Mouse (Mus musculus) CH12F3 (cell line): ENCODE measurements around the gene Il11.

ENCODE experiments used
- in situ Hi-C: fragments of 300-500 bp; cut with MboI; formaldehyde crosslinking; loops from 2 replicates; pipeline ENCODE4 v1.14.3; 2020; ENCODE audit warnings: low sequenced_read_pairs

Gene Il11

DNA sequence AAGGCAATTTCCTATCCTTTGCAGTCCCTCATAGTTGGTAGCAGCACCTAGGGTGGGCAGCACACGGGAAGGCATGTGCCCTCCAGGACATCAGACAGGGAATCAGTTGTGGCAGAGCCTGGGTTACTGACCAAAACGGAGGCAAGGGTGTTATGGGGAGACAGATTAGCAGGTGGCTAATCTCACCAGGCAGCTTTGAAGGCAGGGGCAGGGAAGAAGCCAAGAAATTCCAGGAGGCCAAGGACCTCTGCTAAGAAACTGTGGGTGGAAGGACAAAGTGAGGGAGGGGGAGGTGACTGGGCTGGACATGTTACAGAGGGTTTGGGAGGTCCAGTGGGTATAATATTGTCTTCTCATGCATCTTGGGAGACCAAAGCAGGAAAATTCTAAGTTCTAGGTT is 39.3 kb downstream of the Il11 start:
- in situ Hi-C loops: no loop called here

DNA sequence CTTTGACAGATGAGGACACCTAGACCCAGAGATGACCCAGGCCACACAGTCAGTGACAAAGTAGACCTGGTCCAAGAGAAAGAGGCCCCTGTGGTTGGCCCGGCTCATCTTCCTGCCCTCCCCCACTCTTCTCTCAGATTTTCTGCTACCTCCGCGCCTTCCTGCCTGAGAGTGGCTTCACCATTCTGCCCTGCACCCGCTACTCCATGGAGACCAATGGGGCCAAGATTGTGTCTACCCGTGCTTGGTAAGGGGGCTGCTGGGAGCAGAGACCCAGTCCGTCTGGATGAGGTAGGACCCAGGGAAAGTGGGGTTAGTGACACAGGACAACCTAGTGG is 40.2 kb downstream of the Il11 start:
- in situ Hi-C loops: no loop called here

DNA sequence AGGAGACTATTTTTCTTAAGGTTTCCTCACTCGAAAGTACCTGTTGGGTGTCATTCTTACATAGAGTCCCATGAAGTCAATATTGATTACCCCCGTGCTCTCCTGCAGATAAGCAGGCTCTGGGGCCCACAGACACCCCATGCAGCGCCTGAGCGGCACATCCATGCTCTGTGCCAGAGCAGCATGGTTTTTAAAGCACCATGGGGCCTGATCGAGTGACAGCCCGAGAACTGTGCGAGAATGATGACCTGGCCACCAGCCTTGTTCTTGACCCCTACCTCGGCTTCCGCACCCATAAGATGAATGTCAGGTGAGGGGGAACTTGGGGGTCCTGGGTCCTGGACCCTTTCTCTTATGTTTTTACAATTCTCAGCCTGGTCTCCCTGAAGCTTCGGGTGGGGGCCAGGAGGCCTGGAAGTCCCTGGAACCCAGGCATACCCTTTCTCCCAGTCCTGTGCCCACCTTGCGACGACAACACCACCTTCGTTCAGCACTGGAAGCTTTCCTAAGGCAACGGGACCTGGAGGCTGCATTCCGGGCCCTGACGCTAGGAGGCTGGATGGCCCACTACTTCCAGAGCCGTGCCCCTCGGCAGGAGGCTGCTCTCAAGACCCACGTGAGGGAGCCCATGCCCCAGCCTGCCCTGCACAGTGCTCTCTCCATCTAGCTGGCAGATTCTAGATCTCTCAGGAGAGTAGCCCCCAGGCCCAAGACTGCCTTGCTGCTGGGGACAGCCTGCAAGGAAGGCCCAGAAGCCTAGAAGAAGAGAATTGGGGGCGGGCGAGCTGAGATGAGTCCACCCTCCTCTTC is 40.8 kb downstream of the Il11 start:
- in situ Hi-C loops: no loop called here

DNA sequence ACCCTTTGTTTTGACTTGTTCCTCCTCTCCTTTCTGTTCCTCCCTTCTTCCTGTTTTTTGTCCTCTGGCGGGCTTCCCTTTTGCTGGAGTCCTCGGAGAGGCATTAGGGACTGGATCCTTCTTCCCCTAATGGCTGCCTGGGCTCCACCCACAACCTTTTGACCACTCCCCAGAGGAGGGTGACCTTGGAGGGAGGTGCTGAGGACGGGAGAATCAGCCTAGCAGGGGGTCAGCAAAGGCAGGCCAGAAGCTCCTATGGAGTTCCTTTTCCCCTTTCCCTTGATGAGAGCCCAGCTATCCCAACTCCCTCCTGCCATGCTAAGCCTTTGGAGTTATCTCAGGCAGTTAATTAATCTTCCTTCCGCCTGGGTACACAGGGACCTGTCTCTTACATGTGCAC is 41.5 kb downstream of the Il11 start:
- in situ Hi-C loops: no loop called here

DNA sequence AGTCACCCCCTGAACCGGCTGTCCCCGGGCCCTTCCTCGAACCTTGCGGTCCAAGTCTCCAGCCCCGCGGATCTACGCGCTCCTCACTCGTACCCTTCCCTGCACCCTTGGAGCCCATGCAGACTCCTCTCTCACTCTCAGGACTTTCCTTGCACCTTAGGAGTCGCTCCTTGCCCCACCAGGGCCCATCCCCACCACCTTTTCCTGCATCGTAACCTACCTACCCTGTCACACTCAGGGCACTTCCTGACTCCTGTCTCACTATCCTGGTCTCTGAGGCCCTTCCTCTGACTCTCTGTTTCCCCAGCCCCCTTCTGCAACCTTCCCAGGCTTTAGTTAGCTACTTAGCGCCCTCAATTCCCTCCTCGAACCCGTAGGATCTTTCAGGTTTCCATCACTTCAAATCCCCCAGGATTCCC is 42.3 kb downstream of the Il11 start:
- in situ Hi-C loops: no loop called here

DNA sequence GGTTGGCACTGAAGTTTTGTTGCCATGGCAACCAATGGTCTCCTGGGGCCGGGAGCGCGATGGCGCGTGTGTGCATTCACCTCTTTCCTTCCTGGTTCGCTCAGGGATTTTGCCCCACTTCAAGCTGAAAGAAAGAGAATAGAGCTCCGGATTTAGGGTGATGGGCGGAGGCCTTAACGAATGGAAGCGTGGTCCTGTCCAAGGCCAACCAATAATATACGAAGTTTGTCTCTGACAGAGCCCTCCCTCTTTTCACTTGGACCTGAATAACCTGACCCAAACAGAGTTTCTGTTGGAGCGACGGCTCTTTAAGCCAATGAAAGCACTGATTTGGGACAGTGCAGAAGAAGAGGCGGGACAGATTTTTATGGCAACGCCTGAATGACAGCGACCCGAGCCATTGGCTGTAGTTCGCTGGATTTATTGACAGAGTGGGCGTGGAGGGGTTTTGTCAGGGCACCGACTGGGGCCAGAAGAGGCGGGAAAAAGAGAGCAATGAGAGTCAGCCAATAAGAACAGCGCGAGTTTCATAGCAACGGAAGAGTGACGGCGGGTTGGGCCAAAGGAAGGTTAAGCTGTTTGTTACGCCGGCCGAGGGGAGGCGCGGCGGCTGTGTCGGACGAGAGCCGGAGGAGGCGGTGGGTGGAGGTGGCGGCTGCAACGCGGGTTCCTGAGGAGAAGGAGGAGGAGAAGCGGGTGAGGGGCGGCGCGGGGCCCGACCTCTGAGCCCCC is 42.9 kb downstream of the Il11 start, which contains the start of gene Kmt5c:
Gene Kmt5c, plus strand, starts transcription at position 572 of the 732 bp plus-strand sequence.
- in situ Hi-C loops: no loop called here

DNA sequence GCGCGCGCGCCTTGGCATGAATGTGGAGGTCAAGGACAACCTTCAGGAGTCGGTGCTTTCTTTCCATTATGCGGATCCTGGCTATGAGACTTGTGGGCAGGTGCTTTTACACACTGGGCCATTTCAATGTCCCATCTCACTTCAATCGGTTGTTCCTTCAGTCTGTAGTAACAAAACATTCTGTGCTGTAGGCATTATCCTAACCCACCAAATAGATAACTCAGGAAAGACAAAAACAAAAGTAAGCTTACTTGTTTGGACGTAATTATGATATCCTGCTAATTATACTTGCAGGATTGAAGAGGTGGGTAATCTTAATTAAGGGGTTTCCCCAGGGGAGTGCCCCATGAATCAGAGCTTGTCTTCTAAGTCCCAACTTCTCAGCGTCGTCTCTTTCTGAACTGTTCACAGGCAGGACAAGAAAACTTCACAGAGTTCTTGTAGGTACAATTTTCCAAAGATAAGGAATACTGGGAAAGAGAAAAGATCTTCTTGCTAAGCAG is 43.6 kb downstream of the Il11 start:
- in situ Hi-C loops: no loop called here

DNA sequence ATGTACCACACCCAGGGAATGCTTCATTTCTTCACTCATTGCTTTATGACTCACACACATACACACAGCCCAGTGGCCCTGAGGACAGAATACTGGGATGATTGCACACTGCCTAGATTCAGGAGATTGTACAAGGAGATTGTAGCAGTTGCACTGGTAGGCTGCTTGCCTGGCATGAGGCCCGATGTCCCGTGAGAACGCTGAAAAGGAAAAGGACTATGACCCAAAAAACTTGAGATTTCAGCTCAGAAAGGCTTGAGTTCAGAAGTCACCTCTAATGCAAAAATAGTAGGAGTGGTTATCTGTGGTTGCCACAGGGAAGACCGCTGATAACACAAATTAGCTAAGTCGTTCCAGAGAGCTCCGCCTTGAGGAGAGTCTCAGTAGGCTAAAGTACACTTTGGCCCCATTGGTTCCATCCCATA is 49.7 kb downstream of the Il11 start:
- in situ Hi-C loops: no loop called here

DNA sequence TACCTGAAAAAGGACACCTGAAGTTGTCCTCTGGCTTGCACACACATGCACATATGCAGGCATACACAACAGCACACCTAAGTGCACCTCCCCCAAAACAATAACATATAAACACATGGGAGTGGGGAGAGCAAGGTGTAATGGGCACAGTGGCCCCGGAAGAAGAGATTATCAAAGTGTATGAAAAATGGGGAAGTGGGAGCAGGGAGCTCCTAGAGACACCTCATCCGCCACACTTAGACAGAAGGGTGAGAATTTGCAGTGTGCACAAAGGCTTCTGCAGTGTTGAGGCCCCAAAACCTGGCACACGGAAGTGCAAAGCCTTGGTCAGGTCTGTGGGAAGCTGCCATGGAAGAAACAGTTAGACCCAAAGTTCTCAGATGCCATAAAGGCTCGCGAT is 51.6 kb downstream of the Il11 start:
- in situ Hi-C loops: no loop called here

DNA sequence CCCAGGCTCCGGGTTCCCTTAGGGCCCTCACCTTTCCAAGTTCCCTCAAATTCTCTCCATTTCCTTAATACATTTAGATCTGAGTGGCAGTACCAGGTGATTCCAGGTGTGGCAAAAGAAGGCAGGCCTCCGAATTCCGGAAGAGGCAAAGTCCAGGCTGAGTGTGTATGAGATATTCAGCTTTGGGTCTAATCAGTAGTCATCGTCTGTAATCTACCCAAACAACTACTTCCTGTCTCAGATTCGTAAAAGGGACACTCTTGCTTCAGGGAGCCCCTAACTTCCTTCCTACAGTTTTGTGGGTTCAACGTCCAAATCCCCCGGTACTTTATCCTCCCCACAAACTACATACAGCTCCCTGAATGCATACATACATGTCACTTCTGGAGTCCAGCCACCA is 57.5 kb downstream of the Il11 start, which contains the start of gene Tmem150b:
Gene Tmem150b, minus strand, starts transcription at position 81 of the 400 bp plus-strand sequence.
- in situ Hi-C loops: no loop called here

DNA sequence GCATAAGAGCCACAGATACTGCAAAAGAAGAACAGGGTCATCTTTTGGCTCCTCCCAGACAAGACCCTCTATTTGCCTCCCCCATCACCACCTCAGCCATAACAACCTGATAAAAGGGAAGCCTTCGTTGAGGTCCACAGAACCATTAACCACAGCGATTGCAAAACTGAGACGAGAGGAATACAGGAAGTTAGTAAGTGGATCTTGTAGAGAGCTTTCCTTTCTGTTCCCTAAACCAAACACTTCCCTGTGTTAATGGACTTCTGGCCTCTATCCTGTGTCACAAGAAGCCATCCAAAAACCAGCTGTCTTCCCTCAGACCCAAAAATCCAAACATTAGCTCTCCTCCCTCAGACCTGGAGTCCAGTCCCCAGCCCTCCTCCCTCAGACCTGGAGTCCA is 58.3 kb downstream of the Il11 start:
- in situ Hi-C loops: no loop called here

DNA sequence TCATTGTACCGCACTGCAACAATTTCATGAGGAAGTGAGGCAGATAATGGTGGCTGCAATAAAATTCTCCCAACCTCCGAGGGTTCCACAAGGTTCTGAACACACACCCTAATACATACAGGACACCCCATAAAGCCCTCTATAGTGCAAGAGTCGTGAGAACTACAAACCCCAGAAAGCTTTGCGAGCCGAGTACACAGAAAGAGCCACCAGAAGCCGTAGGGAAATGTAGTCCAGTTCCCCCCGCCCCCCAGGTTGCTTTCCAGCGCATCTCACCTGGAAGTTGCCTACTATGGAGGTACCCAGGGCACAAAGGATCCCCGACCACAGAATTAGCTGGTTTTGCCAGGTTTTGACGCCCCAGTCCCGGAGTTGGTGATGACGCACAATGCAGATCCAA is 59.2 kb downstream of the Il11 start:
- in situ Hi-C loops: no loop called here
